Mouse (Mus musculus): ENCODE data around the gene Scnm1. TPM values are rescaled to one million over a fixed set of nuclear protein-coding genes. Genes with fewer than 3 reads are reported as not detected.

Scnm1 gene
- polyA plus RNA-seq, 1 experiment from 2014 or later, result 93.1 TPM

DNA sequence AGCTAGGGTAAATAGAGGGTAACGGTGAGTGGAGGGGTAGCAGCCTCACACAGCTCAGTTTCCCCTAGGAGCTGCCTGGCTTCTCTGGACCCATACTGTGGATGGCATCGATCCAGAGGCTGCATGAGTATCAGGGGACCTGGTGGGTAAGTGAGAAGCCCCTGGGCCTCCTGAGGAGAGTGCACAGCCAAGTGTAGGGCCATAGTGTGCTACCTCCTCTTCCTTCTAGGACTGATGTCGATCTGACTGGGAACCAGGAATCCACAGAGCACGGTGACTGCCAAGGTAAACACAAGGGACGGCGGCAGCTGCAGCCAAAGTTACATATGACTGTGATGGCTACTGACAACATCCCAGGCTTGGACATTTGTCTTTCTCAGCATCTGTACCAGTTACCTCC, 37.3 kb upstream of the Scnm1 start:
- peaks cover 13% of the 10 kb centered on the region for H3K4me1 ChIP-seq (replicated peaks; ENCODE audit: control insufficient read depth, insufficient read depth, low read length)
- ATAC-seq, result no peak
- no peak overlapping the region for H3K9ac ChIP-seq (replicated peaks; ENCODE audit: low read depth, low read length)
- no peak overlapping the region for H3K4me2 ChIP-seq (ENCODE audit: low read length)
- H3K27ac ChIP-seq (ENCODE audit: low read length), result no peak overlapping the region
- no peaks in the 10 kb centered on the region for H3K9me3 ChIP-seq (ENCODE audit: control insufficient read depth, low read length)
- WGBS, result 80% methylated on average over 6 of the region's 6 CpGs
- no peak overlapping the region for H3K4me3 ChIP-seq (replicated peaks; ENCODE audit: low read length)
- peaks cover 37% of the 10 kb centered on the region for H3K36me3 ChIP-seq (ENCODE audit: control insufficient read depth, insufficient read depth)
- peaks cover 18% of the 10 kb centered on the region for H3K27me3 ChIP-seq (replicated peaks; ENCODE audit: control insufficient read depth, insufficient read depth, low read length)

DNA sequence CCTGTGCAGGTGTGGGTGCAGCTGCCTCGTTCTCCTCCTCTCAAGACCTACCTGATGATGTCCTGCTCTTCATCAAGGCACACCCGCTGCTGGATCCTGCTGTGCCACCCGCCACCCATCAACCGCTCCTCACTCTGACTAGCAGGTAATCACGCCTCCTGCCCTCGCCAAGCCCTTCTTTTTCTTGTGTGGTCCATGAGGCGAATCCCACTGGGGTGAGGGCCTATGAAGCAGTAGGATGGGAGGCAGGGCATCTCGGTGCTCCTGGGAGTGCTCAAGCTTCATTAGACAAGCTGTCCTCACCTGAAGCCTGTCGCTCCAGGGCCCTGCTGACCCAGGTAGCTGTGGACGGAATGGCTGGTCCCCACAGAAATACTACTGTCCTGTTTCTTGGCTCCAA, 36.2 kb upstream of the Scnm1 start:
- Histone ChIP-seq H3K27me3 (replicated peaks; ENCODE audit: control insufficient read depth, insufficient read depth, low read length) (peaks cover 18% of the 10 kb centered on the region), H3K36me3 (ENCODE audit: control insufficient read depth, insufficient read depth) (peaks cover 41% of the 10 kb centered on the region), H3K4me3 (replicated peaks; ENCODE audit: low read length) (no peak overlapping the region), H3K9ac (replicated peaks; ENCODE audit: low read depth, low read length) (no peak overlapping the region), H3K4me2 (ENCODE audit: low read length) (no peak overlapping the region), H3K27ac (ENCODE audit: low read length) (no peak overlapping the region), H3K4me1 (replicated peaks; ENCODE audit: control insufficient read depth, insufficient read depth, low read length) (peaks cover 13% of the 10 kb centered on the region), H3K9me3 (ENCODE audit: control insufficient read depth, low read length) (no peaks in the 10 kb centered on the region)
- WGBS, result 87% methylated on average over 10 of the region's 10 CpGs
- no peak for ATAC-seq

DNA sequence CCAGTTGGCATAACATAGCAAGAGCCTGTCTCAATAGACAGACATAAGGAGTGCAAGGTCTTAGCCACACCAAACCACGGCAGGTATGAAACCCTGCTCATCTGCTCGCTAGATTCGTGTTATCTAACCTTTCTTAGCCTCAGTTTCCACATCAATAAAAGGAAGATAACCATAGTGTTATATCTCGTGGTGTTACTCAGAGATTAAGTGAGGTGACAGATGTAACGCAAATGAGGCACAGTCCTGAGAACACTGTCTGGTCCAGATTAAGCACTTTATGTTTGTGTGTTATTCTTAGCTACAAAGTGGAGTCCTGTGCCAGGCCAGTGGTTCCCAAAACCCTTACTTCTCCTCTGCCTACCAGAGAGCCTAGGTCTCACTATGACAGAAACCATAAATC, 31.0 kb upstream of the Scnm1 start:
- Histone ChIP-seq H3K27ac (ENCODE audit: low read length) (no peak overlapping the region), H3K4me1 (replicated peaks; ENCODE audit: control insufficient read depth, insufficient read depth, low read length) (peaks cover 29% of the 10 kb centered on the region), H3K9ac (replicated peaks; ENCODE audit: low read depth, low read length) (no peak overlapping the region), H3K9me3 (ENCODE audit: control insufficient read depth, low read length) (no peaks in the 10 kb centered on the region), H3K27me3 (replicated peaks; ENCODE audit: control insufficient read depth, insufficient read depth, low read length) (peaks cover 1% of the 10 kb centered on the region), H3K4me3 (replicated peaks; ENCODE audit: low read length) (no peak overlapping the region), H3K4me2 (ENCODE audit: low read length) (no peak overlapping the region), H3K36me3 (ENCODE audit: control insufficient read depth, insufficient read depth) (peaks cover 26% of the 10 kb centered on the region)
- WGBS, result 84% methylated on average over 5 of the region's 5 CpGs
- ATAC-seq, result no peak

- peaks cover 34% of the 10 kb centered on the region for H3K4me1 ChIP-seq (replicated peaks; ENCODE audit: control insufficient read depth, insufficient read depth, low read length)
- H3K27me3 ChIP-seq (replicated peaks; ENCODE audit: control insufficient read depth, insufficient read depth, low read length), result no peaks in the 10 kb centered on the region
- no peak overlapping the region for H3K9ac ChIP-seq (replicated peaks; ENCODE audit: low read depth, low read length)
- H3K27ac ChIP-seq (ENCODE audit: low read length), result no peak overlapping the region
- H3K4me3 ChIP-seq (replicated peaks; ENCODE audit: low read length), result no peak overlapping the region
- no peak overlapping the region for H3K4me2 ChIP-seq (ENCODE audit: low read length)
- no peaks in the 10 kb centered on the region for H3K9me3 ChIP-seq (ENCODE audit: control insufficient read depth, low read length)
- H3K36me3 ChIP-seq (ENCODE audit: control insufficient read depth, insufficient read depth), result peaks cover 20% of the 10 kb centered on the region
- ATAC-seq, result no peak
- WGBS, result 79% methylated on average over 5 of the region's 5 CpGs
These were observed 30.4 kb upstream of the Scnm1 start for GRCm38 (mm10) chr3:95164256-95164550.

GRCm38 (mm10) chr3:95163419-95164255, 29.8 kb upstream of the Scnm1 start:
- ATAC-seq, result no peak
- Histone ChIP-seq H3K9ac (replicated peaks; ENCODE audit: low read depth, low read length) (peak overlapping the region; percentile 36; the same call in 1 of the 2 replicates), H3K4me1 (replicated peaks; ENCODE audit: control insufficient read depth, insufficient read depth, low read length) (peaks cover 34% of the 10 kb centered on the region), H3K27ac (ENCODE audit: low read length) (no peak overlapping the region), H3K4me2 (ENCODE audit: low read length) (peak overlapping the region; percentile 75), H3K9me3 (ENCODE audit: control insufficient read depth, low read length) (no peaks in the 10 kb centered on the region), H3K36me3 (ENCODE audit: control insufficient read depth, insufficient read depth) (peaks cover 17% of the 10 kb centered on the region), H3K4me3 (replicated peaks; ENCODE audit: low read length) (peak overlapping the region; percentile 98; the same call in 1 of the 2 replicates), H3K27me3 (replicated peaks; ENCODE audit: control insufficient read depth, insufficient read depth, low read length) (no peaks in the 10 kb centered on the region)
- WGBS, result 63% methylated on average over 11 of the region's 11 CpGs

DNA sequence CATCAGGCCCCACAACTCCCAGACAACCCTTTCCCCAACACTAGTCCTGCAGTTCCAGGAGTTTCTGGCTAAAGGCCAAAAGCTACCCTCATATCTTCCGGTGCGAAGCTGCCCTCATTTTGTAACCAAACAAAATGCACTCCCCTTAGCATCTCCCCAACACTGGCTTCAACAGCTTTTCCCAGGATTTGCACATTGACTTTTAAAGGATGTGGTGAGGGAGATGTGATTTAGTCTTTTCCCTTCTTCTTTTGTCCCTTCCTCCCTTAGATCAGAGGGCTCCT, 28.5 kb upstream of the Scnm1 start:
- H3K9me3 ChIP-seq (ENCODE audit: control insufficient read depth, low read length), result no peaks in the 10 kb centered on the region
- peaks cover 15% of the 10 kb centered on the region for H3K36me3 ChIP-seq (ENCODE audit: control insufficient read depth, insufficient read depth)
- peak overlapping the region; percentile 56; the same call in 1 of the 2 replicates for H3K27ac ChIP-seq (ENCODE audit: low read length)
- H3K9ac ChIP-seq (replicated peaks; ENCODE audit: low read depth, low read length), result peak overlapping the region; percentile 96
- H3K4me1 ChIP-seq (replicated peaks; ENCODE audit: control insufficient read depth, insufficient read depth, low read length), result peaks cover 34% of the 10 kb centered on the region
- H3K4me2 ChIP-seq (ENCODE audit: low read length), result peak overlapping the region; percentile 75
- no peak for ATAC-seq
- peak overlapping the region; percentile 98 for H3K4me3 ChIP-seq (replicated peaks; ENCODE audit: low read length)
- WGBS, result 3% methylated on average over 2 of the region's 2 CpGs
- H3K27me3 ChIP-seq (replicated peaks; ENCODE audit: control insufficient read depth, insufficient read depth, low read length), result no peaks in the 10 kb centered on the region

DNA sequence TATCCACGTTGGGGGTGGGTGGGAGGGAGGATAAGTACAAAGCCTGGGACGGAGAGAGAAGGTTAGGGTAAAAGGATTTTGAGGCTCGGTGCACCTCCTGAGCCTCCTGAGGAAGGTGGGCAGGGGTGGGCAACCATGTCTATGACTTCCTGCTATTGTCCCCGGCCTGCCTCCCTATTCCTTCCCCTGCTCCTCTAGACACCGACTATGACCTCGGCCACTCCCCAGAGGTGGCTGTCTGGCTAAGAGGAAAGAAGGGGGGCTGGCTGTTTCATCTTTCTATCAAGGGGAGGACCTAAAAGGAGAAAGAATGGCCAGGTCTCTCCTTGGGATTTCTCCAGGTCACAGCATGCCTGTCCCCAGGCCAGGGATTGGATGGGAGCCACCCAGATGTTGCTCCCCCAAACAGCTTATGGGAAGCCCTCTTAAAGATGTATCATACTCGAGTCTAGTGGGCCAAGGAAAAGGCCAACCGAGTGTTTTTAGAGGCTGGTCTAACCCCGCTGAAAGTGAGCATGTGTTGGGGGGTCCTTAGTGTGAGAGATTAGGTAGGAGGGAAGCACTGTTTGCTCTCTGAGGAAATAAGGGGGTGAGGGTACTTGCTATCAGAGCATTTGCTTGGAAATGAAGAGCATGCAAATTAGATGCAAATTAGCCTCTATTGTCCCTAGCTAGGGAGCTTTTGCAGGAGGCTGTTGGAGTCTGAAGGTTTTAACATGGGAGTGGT, 28.0 kb upstream of the Scnm1 start:
- Histone ChIP-seq H3K27ac (ENCODE audit: low read length) (peak overlapping the region; percentile 56), H3K4me3 (replicated peaks; ENCODE audit: low read length) (peak overlapping the region; percentile 98), H3K4me2 (ENCODE audit: low read length) (peak overlapping the region; percentile 75), H3K27me3 (replicated peaks; ENCODE audit: control insufficient read depth, insufficient read depth, low read length) (no peaks in the 10 kb centered on the region), H3K4me1 (replicated peaks; ENCODE audit: control insufficient read depth, insufficient read depth, low read length) (peaks cover 34% of the 10 kb centered on the region), H3K9ac (replicated peaks; ENCODE audit: low read depth, low read length) (peak overlapping the region; percentile 96), H3K36me3 (ENCODE audit: control insufficient read depth, insufficient read depth) (peaks cover 10% of the 10 kb centered on the region), H3K9me3 (ENCODE audit: control insufficient read depth, low read length) (no peaks in the 10 kb centered on the region)
- WGBS, result 5% methylated on average over 9 of the region's 9 CpGs
- no peak for ATAC-seq

GRCm38 (mm10) chr3:95161041-95161551, 27.3 kb upstream of the Scnm1 start:
- Histone ChIP-seq H3K4me1 (replicated peaks; ENCODE audit: control insufficient read depth, insufficient read depth, low read length) (peaks cover 34% of the 10 kb centered on the region), H3K27me3 (replicated peaks; ENCODE audit: control insufficient read depth, insufficient read depth, low read length) (no peaks in the 10 kb centered on the region)
- WGBS, result under 1% methylated on average over 30 of the region's 30 CpGs

More at GRCm38 (mm10) chr3:95161041-95161551, 27.3 kb upstream of the Scnm1 start:
- H3K4me3 ChIP-seq (replicated peaks; ENCODE audit: low read length), result peak overlapping the region; percentile 98
- ATAC-seq, result 0 out of 2 replicates have a peak, but pooled peaks have one; percentile 2
- peak overlapping the region; percentile 96 for H3K9ac ChIP-seq (replicated peaks; ENCODE audit: low read depth, low read length)
- H3K9me3 ChIP-seq (ENCODE audit: control insufficient read depth, low read length), result no peaks in the 10 kb centered on the region
- H3K27ac ChIP-seq (ENCODE audit: low read length), result peak overlapping the region; percentile 56
- peak overlapping the region; percentile 75 for H3K4me2 ChIP-seq (ENCODE audit: low read length)
- H3K36me3 ChIP-seq (ENCODE audit: control insufficient read depth, insufficient read depth), result peaks cover 7% of the 10 kb centered on the region

Measured in forebrain, embryonic 16.5 days (tissue).